Mouse (Mus musculus) kidney, adult 18-20 months (tissue): ENCODE data around the gene Zfp935.
"Not testable (repeated sequence)": the region's sequence is repeated elsewhere in the genome, so short reads cannot be mapped to it uniquely, and the experiment has no call there.

Experiments used
- DNase-seq: peaks from one replicate; pipeline ENCODE4 v3.0.0; 2021

The Zfp935 gene

DNA sequence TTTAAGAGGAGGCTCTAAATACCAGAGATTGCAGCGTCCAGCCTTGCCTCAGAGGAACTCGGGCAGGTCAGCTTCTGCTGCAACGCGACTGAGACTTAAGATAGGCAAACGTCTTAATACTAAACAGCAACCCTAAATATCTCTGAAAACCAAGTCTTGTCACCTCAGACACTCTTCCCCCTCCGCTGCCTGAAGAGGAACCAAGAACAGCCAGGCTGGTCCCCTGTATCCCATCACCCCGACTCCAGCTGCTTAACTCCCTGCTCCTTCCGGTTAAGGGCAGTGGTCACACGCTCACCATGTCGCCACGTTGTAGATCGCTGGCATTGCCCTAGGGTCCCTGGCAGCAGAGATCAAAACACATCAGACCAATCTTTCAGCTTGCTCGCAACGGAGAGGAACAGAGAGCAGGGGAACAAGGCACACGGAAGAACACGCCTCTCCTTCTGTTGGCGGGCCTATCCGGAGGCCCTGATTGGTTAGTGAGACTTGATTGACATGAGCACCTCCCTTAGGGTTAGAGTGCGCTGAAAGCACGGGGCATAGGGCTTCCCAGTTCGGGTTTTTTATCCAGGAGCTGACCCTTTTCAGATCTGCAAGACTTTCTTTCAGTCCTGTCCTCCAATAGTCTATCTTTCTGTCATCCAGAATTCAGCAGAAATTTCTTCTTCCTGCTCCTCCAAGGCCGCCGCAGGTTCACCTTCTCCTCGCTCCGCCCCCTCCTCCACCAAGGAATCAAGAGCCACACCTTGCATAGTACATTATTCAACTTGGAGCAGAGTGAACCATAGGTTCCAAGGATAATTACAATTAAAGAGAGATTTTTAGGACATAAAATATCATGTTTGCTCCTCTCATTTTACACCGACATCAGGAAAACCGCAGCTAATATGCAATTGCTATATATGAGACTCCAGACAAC, at the start of gene Zfp935:
Gene Zfp935 (minus strand): TSS at position 323 of the 922 bp plus-strand sequence.
- DNase-seq: peak; percentile 81

DNA sequence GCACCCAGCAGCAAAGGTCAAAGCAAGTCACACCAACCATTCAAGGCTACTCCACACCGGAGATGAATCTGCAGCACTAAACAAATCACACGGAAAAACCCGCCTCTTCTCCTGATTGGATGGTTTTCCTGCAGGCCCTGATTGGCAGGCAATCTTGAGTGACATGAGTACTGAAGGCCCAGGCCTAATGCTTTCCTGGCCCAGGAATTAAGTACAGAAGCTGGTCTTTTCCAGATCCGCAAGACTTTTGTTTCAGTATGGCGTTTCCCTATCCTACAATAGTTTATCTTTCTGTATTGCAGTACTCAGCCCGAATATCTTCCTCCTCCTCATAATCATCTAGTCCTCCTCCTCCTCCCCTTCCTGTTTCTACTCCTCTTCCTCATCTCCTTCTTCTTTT, 12.8 kb upstream of the Zfp935 start, which contains the start of gene Zfp934:
Gene Zfp934 (minus strand): TSS at position 101 of the 400 bp plus-strand sequence.
- DNase-seq: not testable (repeated sequence)

DNA sequence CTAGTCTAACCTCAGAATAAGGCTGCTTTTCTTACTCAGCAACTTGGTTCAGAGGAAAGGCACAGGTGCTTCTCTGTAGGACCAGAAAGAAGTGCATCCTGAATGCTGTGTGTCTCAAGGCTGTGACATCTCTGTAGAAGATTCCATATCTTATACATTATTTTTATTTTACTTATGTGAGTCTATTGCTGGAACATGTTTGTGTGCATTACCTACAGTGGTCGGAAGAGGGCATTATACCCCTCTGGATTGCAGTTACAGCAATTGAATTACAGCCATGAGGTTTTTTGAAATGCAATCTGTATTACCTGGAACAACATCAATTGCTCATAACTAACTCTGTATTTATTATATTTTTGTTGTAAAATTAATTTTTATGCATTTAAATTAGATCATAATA, 3.4 kb upstream of the Zfp935 start:
- DNase-seq: not testable (repeated sequence)

DNA sequence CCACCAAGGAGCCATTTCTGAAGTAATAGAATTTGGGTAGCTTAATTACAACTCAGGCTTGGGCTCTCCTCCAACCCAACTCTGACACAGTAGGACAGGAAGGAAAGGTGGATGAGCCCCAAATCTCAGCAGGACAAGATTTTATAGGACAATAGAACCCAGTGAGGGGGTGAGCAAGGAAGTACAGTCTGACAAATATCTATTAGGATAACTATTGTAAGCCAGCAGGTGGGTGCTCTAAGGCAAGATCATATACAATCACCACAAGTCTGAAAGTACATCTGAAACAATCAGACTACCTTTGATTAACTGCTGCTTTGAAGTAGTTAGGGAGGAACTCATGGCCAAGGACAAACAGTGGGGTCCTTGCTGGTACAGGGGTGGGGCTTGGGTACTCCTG, 28.2 kb downstream of the Zfp935 start:
- not testable (repeated sequence) for DNase-seq

DNA sequence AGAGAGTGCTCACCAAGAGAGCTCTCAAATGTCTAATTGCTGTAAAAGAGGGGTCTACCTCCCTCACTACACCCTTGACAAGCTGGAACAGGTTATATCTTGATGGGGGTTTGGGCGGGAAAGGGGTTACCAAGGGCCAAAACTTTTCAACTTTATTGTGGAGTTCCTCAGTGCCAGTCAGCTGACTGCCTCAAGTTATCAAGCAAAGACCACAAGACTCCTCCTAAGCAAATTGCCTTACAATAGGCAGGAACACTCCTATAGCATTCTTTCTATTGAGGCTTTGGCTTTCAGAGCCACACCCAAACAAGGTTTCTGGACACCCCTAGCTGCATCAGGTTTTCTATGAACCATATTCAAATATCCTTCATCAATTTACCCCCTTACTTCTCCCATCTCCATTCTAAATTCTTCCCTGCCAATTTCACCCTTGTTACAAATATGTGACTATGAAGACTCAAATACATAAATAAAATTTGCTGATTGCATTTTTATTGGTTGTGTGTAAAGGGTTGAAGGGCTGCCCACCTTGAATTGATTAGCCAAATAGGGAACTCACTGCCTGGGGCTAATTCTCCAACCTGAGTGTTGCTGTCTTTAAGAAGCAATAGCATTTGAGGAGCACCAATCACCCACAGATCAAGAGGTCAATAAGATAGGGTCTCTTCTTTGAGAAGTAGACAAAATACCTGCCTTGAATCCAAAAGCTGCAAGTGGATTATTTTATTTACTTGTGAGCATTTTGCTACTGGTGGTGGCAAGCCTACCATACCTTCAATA, 47.5 kb downstream of the Zfp935 start:
- not testable (repeated sequence) for DNase-seq

DNA sequence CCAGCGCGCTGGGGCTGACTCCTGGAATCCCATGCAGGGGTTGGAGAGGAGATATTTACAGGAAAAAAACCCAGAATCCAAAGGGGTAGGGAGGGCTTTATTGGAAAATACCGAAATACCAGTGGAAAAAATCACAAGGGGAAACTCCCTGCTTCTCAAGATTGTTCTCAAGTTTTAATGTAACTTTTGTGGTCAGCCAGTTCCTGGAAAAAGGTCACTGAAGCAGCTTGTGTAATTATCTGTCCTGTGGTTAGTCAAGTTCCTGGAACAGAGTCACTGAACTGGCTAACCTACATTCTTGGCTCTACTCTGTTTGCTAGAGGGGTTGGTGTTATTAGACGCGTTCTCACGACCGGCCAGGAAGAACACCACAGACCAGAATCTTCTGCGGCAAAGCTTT, 85.7 kb downstream of the Zfp935 start:
- not testable (repeated sequence) for DNase-seq

DNA sequence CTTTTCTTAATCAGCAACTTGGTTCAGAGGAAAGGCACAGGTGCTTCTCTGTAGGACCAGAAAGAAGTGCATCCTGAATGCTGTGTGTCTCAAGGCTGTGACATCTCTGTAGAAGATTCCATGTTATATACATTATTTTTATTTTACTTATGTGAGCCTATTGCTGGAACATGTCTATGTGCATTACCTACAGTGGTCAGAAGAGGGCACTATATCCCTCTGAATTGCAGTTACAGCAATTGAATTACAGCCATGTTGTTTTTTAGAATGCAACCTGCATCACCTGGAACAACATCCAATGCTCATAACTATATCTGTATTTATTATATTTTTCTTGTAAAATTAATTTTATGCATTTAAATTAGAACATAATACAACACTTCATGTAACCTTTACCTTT, 88.4 kb downstream of the Zfp935 start:
- DNase-seq: not testable (repeated sequence)

DNA sequence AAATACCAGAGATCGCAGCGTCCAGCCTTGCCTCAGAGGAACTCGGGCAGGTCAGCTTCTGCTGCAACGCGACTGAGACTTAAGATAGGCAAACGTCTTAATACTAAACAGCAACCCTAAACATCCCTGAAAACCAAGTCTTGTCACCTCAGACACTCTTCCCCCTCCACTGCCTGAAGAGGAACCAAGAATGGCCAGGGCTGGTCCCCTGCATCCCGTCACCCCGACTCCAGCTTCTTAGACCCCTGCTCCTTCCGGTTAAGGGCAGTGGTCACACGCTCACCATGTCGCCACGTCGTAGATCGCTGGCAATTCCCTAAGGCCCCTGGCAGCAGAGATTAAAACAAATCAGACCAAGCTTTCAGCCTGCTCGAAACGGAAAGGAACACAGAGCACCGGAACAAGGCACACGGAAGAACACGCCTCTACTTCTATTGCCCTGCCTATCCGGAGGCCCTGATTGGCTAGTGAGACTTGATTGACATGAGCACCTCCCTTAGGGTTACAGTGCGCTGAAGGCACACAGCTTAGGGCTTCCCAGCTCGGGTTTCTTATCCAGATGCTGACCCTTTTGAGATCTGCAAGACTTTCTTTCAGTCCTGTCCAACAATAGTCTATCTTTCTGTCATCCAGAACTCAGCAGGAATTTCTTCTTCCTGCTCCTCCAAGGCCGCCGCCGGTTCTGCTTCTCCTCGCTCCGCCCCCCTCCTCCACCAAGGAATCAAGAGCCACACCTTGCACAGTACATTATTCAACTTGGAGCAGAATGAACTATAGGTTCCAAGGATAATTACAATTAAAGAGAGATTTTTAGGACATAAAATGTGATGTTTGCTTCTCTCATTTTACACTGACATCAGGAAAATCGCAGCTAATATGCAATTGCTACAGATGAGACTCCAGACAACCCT, 91.6 kb downstream of the Zfp935 start, which contains the start of gene Gm49359:
Gene Gm49359 (minus strand): TSS at position 409 of the 911 bp plus-strand sequence.
- DNase-seq: peak; percentile 89
